Mouse (Mus musculus): ENCODE measurements around the gene Add1. TPM values are rescaled to one million over a fixed set of nuclear protein-coding genes. Genes with fewer than 3 reads are reported as not detected.
A peak's percentile ranks its signal among the peaks of the same experiment; 100 is the strongest.
"Not testable (repeated sequence)": the region's sequence is repeated elsewhere in the genome, so short reads cannot be mapped to it uniquely, and the experiment has no call there.

Gene Add1
- polyA plus RNA-seq, 1 experiment: 163 TPM

DNA sequence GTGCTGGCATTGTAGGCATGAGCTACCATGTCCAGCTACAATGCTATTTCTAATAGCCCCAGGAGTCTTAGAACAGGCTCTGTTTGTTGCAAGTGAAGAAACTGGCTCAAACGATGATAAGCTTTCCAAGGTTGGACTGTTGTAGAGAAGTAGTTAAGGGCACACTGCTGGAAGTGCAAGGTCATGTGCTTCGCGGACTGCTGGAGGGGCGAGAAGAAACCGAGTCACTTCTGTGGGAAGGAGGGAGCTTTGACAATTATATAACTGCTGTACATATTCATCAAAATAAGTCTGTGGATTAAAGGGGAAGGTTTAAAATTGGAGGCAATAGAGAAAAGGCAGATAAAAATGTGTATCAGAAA is 8.8 kb downstream of the Add1 start:
- no peak overlapping the region for H3K4me3 ChIP-seq (replicated peaks; ENCODE audit: control insufficient read depth, low read depth, low read length)
- WGBS: 28% methylated on average over 5 of the region's 5 CpGs
- H3K27ac ChIP-seq (ENCODE audit: control insufficient read depth, insufficient read depth, low read depth, low read length, poor library complexity): peak overlapping the region; percentile 80
- H3K4me1 ChIP-seq (ENCODE audit: control insufficient read depth, insufficient read depth, low read length): peaks cover 2% of the 10 kb centered on the region; the same call in 1 of the 2 replicates
- TF ChIP-seq CTCF (IDR thresholded peaks at IDR 0.05; ENCODE audit: control insufficient read depth, insufficient read depth, low read length): no peak
- TF ChIP-seq POLR2A (IDR thresholded peaks at IDR 0.05; ENCODE audit: borderline replicate concordance, control insufficient read depth, low read depth, low read length): no peak

GRCm38 (mm10) chr5:34585216-34585615 is 11.8 kb downstream of the Add1 start:
- Histone ChIP-seq H3K4me1 (ENCODE audit: control insufficient read depth, insufficient read depth, low read length) (peaks cover 2% of the 10 kb centered on the region; the same call in 1 of the 2 replicates), H3K27ac (ENCODE audit: control insufficient read depth, insufficient read depth, low read depth, low read length, poor library complexity) (no peak overlapping the region), H3K4me3 (replicated peaks; ENCODE audit: control insufficient read depth, low read depth, low read length) (no peak overlapping the region)
- WGBS: 87% methylated on average over 5 of the region's 5 CpGs
- TF ChIP-seq CTCF (IDR thresholded peaks at IDR 0.05; ENCODE audit: control insufficient read depth, insufficient read depth, low read length) (no peak), POLR2A (IDR thresholded peaks at IDR 0.05; ENCODE audit: borderline replicate concordance, control insufficient read depth, low read depth, low read length) (no peak)

- no peak overlapping the region for H3K4me3 ChIP-seq (replicated peaks; ENCODE audit: control insufficient read depth, low read depth, low read length)
- no peak for TF ChIP-seq CTCF (IDR thresholded peaks at IDR 0.05; ENCODE audit: control insufficient read depth, insufficient read depth, low read length)
- no peak for TF ChIP-seq POLR2A (IDR thresholded peaks at IDR 0.05; ENCODE audit: borderline replicate concordance, control insufficient read depth, low read depth, low read length)
- H3K27ac ChIP-seq (ENCODE audit: control insufficient read depth, insufficient read depth, low read depth, low read length, poor library complexity): no peak overlapping the region
- WGBS: 85% methylated on average over 5 of the region's 5 CpGs
- H3K4me1 ChIP-seq (ENCODE audit: control insufficient read depth, insufficient read depth, low read length): no peaks in the 10 kb centered on the region
These were observed 14.4 kb downstream of the Add1 start for GRCm38 (mm10) chr5:34587881-34588280.

GRCm38 (mm10) chr5:34590059-34590458 is 16.6 kb downstream of the Add1 start:
- Histone ChIP-seq H3K4me3 (replicated peaks; ENCODE audit: control insufficient read depth, low read depth, low read length) (no peak overlapping the region), H3K4me1 (ENCODE audit: control insufficient read depth, insufficient read depth, low read length) (no peaks in the 10 kb centered on the region), H3K27ac (ENCODE audit: control insufficient read depth, insufficient read depth, low read depth, low read length, poor library complexity) (no peak overlapping the region)
- 86% methylated on average over 5 of the region's 5 CpGs for WGBS
- no peak for TF ChIP-seq CTCF (IDR thresholded peaks at IDR 0.05; ENCODE audit: control insufficient read depth, insufficient read depth, low read length)

DNA sequence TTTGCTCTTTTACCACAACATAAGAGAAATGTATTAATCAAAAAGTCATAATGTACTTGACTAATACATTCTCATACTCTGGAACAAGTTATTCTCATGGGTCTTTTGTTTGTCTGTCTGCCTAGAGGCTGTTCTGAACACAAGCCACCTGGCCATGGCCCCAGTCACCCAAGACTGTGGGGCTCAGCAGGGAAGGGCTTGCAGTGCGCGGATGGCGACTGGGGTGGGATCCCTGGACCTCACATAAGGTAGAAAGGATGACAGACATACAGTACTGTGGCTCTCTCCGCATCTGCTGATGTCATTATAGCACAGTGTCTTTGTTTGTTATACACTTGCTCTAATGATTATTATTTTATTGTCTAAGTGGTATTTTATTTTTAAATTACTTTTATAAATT is 17.2 kb downstream of the Add1 start:
- H3K27ac ChIP-seq (ENCODE audit: control insufficient read depth, insufficient read depth, low read depth, low read length, poor library complexity): no peak overlapping the region
- 93% methylated on average over 4 of the region's 4 CpGs for WGBS
- H3K4me1 ChIP-seq (ENCODE audit: control insufficient read depth, insufficient read depth, low read length): no peaks in the 10 kb centered on the region
- TF ChIP-seq CTCF (IDR thresholded peaks at IDR 0.05; ENCODE audit: control insufficient read depth, insufficient read depth, low read length): no peak
- no peak for TF ChIP-seq POLR2A (IDR thresholded peaks at IDR 0.05; ENCODE audit: borderline replicate concordance, control insufficient read depth, low read depth, low read length)
- H3K4me3 ChIP-seq (replicated peaks; ENCODE audit: control insufficient read depth, low read depth, low read length): no peak overlapping the region

DNA sequence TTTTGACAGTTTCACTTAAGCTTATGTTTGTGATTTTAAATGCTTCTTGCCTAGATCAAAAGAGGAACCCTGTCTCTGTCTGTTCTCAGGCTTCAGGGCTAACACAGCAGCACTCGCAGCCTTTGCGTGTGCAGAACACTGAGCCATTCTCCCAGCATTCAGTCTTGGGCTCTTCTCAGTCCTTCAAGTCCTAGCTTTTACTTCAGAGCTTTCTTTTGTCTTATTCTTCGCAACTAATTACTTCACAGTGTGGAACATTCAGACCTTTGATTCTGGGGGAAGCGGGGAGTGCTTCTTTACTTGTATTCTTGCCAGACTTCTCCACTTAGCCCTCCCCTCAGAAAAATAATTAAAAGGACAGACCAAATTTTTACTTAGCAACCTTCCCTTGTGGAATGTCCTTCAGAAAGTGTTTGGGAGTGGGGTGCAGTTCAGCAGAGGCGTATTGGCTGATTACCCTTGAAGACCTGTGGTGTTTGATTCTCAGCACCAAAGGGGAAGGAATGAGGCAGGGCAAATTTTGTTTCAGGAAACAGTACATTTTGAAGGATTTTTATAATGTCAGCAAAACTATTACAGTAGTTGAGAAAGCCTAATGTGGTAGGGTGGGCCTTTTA is 18.0 kb downstream of the Add1 start:
- WGBS: 82% methylated on average over 5 of the region's 5 CpGs
- H3K27ac ChIP-seq (ENCODE audit: control insufficient read depth, insufficient read depth, low read depth, low read length, poor library complexity): no peak overlapping the region
- no peaks in the 10 kb centered on the region for H3K4me1 ChIP-seq (ENCODE audit: control insufficient read depth, insufficient read depth, low read length)
- TF ChIP-seq CTCF (IDR thresholded peaks at IDR 0.05; ENCODE audit: control insufficient read depth, insufficient read depth, low read length) (no peak), POLR2A (IDR thresholded peaks at IDR 0.05; ENCODE audit: borderline replicate concordance, control insufficient read depth, low read depth, low read length) (no peak)
- H3K4me3 ChIP-seq (replicated peaks; ENCODE audit: control insufficient read depth, low read depth, low read length): no peak overlapping the region

- WGBS: 89% methylated on average over 5 of the region's 5 CpGs
- not testable (repeated sequence) for H3K4me1 ChIP-seq (ENCODE audit: control insufficient read depth, insufficient read depth, low read length); H3K27ac ChIP-seq (ENCODE audit: control insufficient read depth, insufficient read depth, low read depth, low read length, poor library complexity); H3K4me3 ChIP-seq (replicated peaks; ENCODE audit: control insufficient read depth, low read depth, low read length)
These were observed 18.8 kb downstream of the Add1 start for GRCm38 (mm10) chr5:34592224-34592623.

DNA sequence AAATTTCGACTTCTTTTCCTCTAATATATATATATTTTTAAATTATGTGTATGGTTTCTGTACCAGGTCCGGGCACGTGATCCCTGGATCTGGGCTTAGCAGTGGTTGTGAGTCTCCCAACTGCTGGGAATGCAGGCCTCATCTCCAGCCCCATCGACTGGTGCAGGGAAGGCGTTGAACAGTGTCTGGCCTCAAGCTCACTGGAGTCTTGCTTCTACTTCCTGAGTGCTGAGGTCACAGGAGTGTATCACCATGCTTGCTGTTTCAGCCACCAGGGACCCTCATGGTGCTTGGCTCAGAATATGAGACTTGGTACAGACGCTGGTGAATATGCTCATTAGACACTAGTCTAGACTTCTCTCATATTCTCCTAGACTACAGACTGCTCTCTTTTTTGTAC is 19.2 kb downstream of the Add1 start:
- Histone ChIP-seq H3K4me1 (ENCODE audit: control insufficient read depth, insufficient read depth, low read length) (no peaks in the 10 kb centered on the region), H3K4me3 (replicated peaks; ENCODE audit: control insufficient read depth, low read depth, low read length) (no peak overlapping the region), H3K27ac (ENCODE audit: control insufficient read depth, insufficient read depth, low read depth, low read length, poor library complexity) (no peak overlapping the region)
- 96% methylated on average over 6 of the region's 6 CpGs for WGBS
- TF ChIP-seq CTCF (IDR thresholded peaks at IDR 0.05; ENCODE audit: control insufficient read depth, insufficient read depth, low read length) (no peak), POLR2A (IDR thresholded peaks at IDR 0.05; ENCODE audit: borderline replicate concordance, control insufficient read depth, low read depth, low read length) (no peak)

GRCm38 (mm10) chr5:34593202-34593727 is 19.8 kb downstream of the Add1 start:
- Histone ChIP-seq H3K27ac (ENCODE audit: control insufficient read depth, insufficient read depth, low read depth, low read length, poor library complexity) (no peak overlapping the region), H3K4me3 (replicated peaks; ENCODE audit: control insufficient read depth, low read depth, low read length) (no peak overlapping the region), H3K4me1 (ENCODE audit: control insufficient read depth, insufficient read depth, low read length) (no peaks in the 10 kb centered on the region)
- TF ChIP-seq POLR2A (IDR thresholded peaks at IDR 0.05; ENCODE audit: borderline replicate concordance, control insufficient read depth, low read depth, low read length): no peak
- TF ChIP-seq CTCF (IDR thresholded peaks at IDR 0.05; ENCODE audit: control insufficient read depth, insufficient read depth, low read length): no peak
- 96% methylated on average over 9 of the region's 9 CpGs for WGBS
